Mouse (Mus musculus) heart, adult 2 months (tissue): ENCODE data around the gene Gja6. TPM values are rescaled to one million over a fixed set of nuclear protein-coding genes. Genes with fewer than 3 reads are reported as not detected.

Experiments
- DNase-seq, 2 experiments: peaks; one replicate each; pipeline ENCODE4 v3.0.0; 2021
- H3K27ac ChIP-seq: fragments of 200-600 bp; 2 replicates; pipeline ENCODE4 v1.8.1; 2022
- H3K27me3 ChIP-seq: fragments of 200-500 bp; 2 replicates; pipeline ENCODE4 v1.6.1; 2012; ENCODE audit warnings: mild to moderate bottlenecking, low read length, inconsistent platforms, mixed read lengths; ENCODE audit not compliant: control insufficient read depth, insufficient read depth
- H3K36me3 ChIP-seq: fragments of 200-500 bp; 2 replicates; pipeline ENCODE4 v1.6.1; 2012; ENCODE audit warnings: low read length, inconsistent platforms; ENCODE audit not compliant: control insufficient read depth, insufficient read depth
- H3K4me1 ChIP-seq: fragments of 200-500 bp; 2 replicates; pipeline ENCODE4 v1.6.1; 2011; ENCODE audit warnings: low read length; ENCODE audit not compliant: control insufficient read depth, insufficient read depth
- H3K4me3 ChIP-seq: fragments of 200-600 bp; 2 replicates; pipeline ENCODE4 v1.8.1; 2022
- H3K79me2 ChIP-seq: fragments of 200-500 bp; replicated peaks from 2 replicates; pipeline ENCODE4 v1.6.1; 2012; ENCODE audit warnings: mild to moderate bottlenecking, inconsistent platforms, low read length, moderate library complexity, mixed read lengths; ENCODE audit not compliant: control insufficient read depth, insufficient read depth
- H3K9ac ChIP-seq: fragments of 200-500 bp; 2 replicates; pipeline ENCODE4 v1.6.1; 2012; ENCODE audit warnings: low read depth, mild to moderate bottlenecking, control low read depth, inconsistent platforms, low read length, mixed read lengths
- CTCF ChIP-seq: fragments of 200-600 bp; IDR thresholded peaks from 2 replicates; pipeline ENCODE4 v1.8.1; 2022; ENCODE audit warnings: antibody characterized with exemption, mild to moderate bottlenecking, moderate library complexity
- EP300 ChIP-seq: fragments of 200-500 bp; IDR thresholded peaks from 2 replicates; pipeline ENCODE4 v1.6.1; 2011; ENCODE audit warnings: low read depth, low read length, control low read depth; ENCODE audit not compliant: insufficient read depth
- POLR2A ChIP-seq: fragments of 200-500 bp; IDR thresholded peaks from 2 replicates; pipeline ENCODE4 v1.6.1; 2011; ENCODE audit warnings: mild to moderate bottlenecking, low read depth, low read length, control low read depth; ENCODE audit not compliant: insufficient read depth
- WGBS: fragments of 180-500 bp; shearing (Covaris S2); methylation state at CpG from one replicate; pipeline ENCODE4 v1.1.7; 2018; 5-methylcytosine and 5-hydroxymethylcytosine counted together
- intact Hi-C: fragments of 180-260 bp; cut with DNase I; formaldehyde crosslinking; loops from one replicate; pipeline ENCODE4 v1.15.1; 2025
- long read RNA-seq: library from polyadenylated mRNA; stranded (forward); transcript quantifications from one replicate; pipeline ENCODE4 v2.0.0, GENCODE M21; 2021
- polyA plus RNA-seq: library from polyadenylated mRNA; depleted of rRNA; stranded (reverse); fragments of >200 nt; gene quantifications from 2 replicates; pipeline ENCODE4 v1.2.3, GENCODE M21; 2012; rRNA removed
- total RNA-seq, 2 experiments: library from RNA; stranded (reverse); gene quantifications; 2 replicates each; pipeline ENCODE4 v1.2.3; 2021

Gja6 gene
- total RNA-seq = under 1 TPM; 0.16 to 0.20 TPM
- 0.09 TPM in 1 of 2 replicates, not detected in the other for polyA plus RNA-seq
- long read RNA-seq = 0 reads

DNA sequence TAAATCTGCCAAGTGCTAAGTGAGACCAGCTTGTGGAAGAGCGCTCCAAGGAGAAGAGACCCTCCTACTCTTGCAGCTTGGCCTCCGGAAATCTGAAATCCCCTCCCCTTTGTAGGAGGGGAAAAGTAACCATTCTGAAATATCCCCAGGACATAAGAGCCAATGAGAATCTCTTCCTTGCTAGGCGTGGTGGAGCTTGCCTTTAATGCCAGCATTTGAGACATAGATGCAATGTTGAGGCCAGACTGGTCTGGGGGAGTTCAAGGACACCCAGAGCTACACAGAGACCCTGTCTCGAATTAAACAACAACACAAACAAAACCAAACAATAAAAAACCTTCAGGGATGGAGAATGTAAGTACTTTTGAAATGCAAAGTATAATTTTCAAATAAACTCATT is at the start of gene Gja6:
TSS of gene Gja6 (minus strand) at position 101 of the 400 bp plus-strand sequence.
- TF ChIP-seq EP300 (no peak), CTCF (no peak), POLR2A (no peak)
- 63% methylated on average over 4 of the region's 4 CpGs for WGBS
- H3K36me3 ChIP-seq = no peaks in the 10 kb centered on the region
- no peak for DNase-seq
- no peaks in the 10 kb centered on the region for H3K4me1 ChIP-seq
- no peak within 1 kb of the TSS for H3K9ac ChIP-seq
- intact Hi-C loops = no loop called here
- no peak within 1 kb of the TSS for H3K27ac ChIP-seq
- H3K27me3 ChIP-seq = no peaks in the 10 kb centered on the region
- no peak within 1 kb of the TSS for H3K4me3 ChIP-seq
- H3K79me2 ChIP-seq = no peaks in the 10 kb centered on the region

DNA sequence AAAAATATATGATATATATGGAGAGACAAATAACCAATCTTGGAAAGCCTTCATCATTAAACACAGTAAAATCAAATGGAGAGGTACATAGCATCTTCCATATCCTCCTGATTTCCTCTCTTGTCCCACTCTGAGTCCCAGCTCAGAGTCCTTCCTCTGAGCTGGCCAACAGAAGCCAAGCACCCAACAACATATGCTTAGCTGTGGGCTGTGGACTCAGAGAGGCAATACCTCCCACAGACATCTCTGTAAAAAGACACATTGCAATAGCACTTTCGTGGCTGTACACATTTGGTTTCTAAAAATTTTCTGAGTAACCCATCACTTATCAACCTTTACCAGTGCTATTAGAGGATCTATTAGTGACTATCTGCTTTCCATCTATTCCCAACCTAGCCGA is 42.7 kb upstream of the Gja6 start:
- Histone ChIP-seq H3K27me3 (no peaks in the 10 kb centered on the region), H3K4me1 (no peaks in the 10 kb centered on the region), H3K36me3 (no peaks in the 10 kb centered on the region), H3K27ac (no peak overlapping the region), H3K79me2 (no peaks in the 10 kb centered on the region), H3K9ac (no peak overlapping the region), H3K4me3 (no peak overlapping the region)
- no peak for DNase-seq
- TF ChIP-seq CTCF (no peak), POLR2A (no peak), EP300 (no peak)
- intact Hi-C loops = no loop called here
- 80% methylated on average over 2 of the region's 2 CpGs for WGBS

DNA sequence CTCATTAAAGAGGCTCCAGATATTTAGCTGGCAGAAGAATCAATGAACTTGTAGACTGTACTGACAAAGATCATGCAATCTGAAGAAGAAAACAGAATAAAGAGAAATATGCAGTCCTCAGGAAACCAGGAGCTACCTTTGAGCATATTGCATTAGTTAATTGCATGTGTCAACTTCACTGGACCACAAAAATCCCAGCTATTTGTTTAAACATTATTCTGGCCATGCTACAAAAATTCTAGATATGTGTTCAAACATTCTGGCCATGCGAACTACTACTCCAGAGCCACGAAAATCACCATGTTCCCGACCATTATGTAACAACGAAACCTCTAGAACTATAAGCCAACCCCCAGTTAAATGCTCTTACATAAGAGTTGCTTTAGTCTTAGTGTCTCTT is 37.9 kb upstream of the Gja6 start:
- H3K79me2 ChIP-seq = no peaks in the 10 kb centered on the region
- no peak overlapping the region for H3K9ac ChIP-seq
- no peaks in the 10 kb centered on the region for H3K27me3 ChIP-seq
- DNase-seq = no peak
- H3K4me1 ChIP-seq = no peaks in the 10 kb centered on the region
- H3K4me3 ChIP-seq = no peak overlapping the region
- 69% methylated on average over 4 of the region's 4 CpGs for whole genome bisulfite sequencing
- intact Hi-C loops = no loop called here
- TF ChIP-seq EP300 = no peak
- no peak for TF ChIP-seq CTCF
- TF ChIP-seq POLR2A = no peak
- no peaks in the 10 kb centered on the region for H3K36me3 ChIP-seq
- no peak overlapping the region for H3K27ac ChIP-seq

DNA sequence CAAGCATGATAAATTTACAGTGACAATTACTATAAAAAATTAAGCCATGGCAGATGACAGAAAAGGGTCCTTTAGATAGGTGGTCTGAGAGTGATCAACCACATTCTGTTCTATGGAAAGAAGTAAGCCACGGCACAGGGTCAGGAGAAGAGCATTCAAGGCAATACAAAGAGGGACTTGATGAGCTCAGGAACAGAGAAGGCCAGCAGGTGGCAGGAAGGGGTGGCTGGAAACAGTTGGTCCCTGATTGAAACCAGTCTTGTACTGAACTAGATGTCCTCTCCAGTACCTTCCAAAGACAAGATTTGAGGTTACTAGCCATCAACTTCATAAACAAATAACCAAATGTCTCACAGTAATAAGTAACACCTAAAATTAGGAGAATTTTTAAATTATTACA is 28.7 kb upstream of the Gja6 start:
- intact Hi-C loops = loop anchor here (2.0 kb wide), 1 partner anchor 97 kb away; no protein-coding TSS in a partner anchor
- peak; percentile 6 to 24 for DNase-seq
- WGBS = 35% methylated on average over 1 of the region's 1 CpGs

DNA sequence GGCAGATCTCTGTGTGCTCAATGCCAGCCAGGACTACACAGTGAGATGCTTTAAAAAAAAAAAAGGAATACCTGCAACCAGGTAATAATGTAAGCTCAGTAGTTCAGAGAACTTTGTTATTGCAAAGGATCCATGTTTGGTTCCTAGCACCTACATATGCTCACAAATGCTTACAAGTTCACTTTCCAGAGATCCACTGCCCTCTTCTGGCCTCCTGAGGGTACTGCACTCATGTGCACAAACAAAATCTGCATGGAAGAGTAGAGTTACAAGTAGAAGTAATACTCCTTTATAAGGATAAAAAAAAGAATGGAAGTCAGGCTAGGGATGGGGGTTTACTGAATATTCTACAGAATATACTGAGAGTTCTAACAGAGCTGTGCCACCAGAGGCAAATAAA is 23.8 kb upstream of the Gja6 start:
- intact Hi-C loops = no loop called here
- H3K4me1 ChIP-seq = no peaks in the 10 kb centered on the region
- no peaks in the 10 kb centered on the region for H3K36me3 ChIP-seq
- DNase-seq = no peak
- no peak overlapping the region for H3K27ac ChIP-seq
- TF ChIP-seq EP300 (no peak), POLR2A (no peak), CTCF (peak; percentile 52)
- H3K79me2 ChIP-seq = no peaks in the 10 kb centered on the region
- H3K4me3 ChIP-seq = no peak overlapping the region
- no peak overlapping the region for H3K9ac ChIP-seq
- H3K27me3 ChIP-seq = no peaks in the 10 kb centered on the region

More for the DNA sequence above, 28.7 kb upstream of the Gja6 start:
- no peaks in the 10 kb centered on the region for H3K4me1 ChIP-seq
- no peak overlapping the region for H3K9ac ChIP-seq
- H3K79me2 ChIP-seq = no peaks in the 10 kb centered on the region
- H3K27me3 ChIP-seq = no peaks in the 10 kb centered on the region
- H3K4me3 ChIP-seq = no peak overlapping the region
- TF ChIP-seq EP300 = no peak
- TF ChIP-seq CTCF = peak; percentile 68
- no peak overlapping the region for H3K27ac ChIP-seq
- H3K36me3 ChIP-seq = no peaks in the 10 kb centered on the region

DNA sequence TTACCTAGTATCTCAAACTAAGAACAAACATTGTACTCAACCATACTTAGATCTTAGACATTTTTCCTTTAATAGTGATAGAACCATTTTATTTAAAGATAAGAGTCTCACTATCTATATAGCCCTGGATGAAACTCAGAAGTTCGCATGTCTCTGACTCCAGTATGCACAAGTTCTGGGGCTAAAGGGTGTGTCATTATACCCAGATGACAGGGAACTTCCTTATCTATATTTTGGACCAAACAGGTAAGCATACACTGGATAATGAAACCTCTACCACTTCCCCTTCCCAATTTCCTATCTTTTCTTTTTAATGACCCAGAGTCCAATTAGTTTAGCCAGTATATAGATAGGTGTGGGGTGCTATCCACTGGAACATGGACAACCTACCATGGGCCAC is 22.0 kb upstream of the Gja6 start:
- no peak overlapping the region for H3K27ac ChIP-seq
- H3K36me3 ChIP-seq = no peaks in the 10 kb centered on the region
- WGBS = 71% methylated on average over 1 of the region's 1 CpGs
- intact Hi-C loops = no loop called here
- no peaks in the 10 kb centered on the region for H3K4me1 ChIP-seq
- no peak for TF ChIP-seq POLR2A
- no peak for TF ChIP-seq CTCF
- TF ChIP-seq EP300 = no peak
- H3K27me3 ChIP-seq = no peaks in the 10 kb centered on the region
- no peaks in the 10 kb centered on the region for H3K79me2 ChIP-seq
- H3K9ac ChIP-seq = no peak overlapping the region
- no peak overlapping the region for H3K4me3 ChIP-seq
- no peak for DNase-seq
